Mouse (Mus musculus) gastrocnemius, adult 2 months (tissue): ENCODE measurements around the gene Zic2. TPM values are rescaled to one million over a fixed set of nuclear protein-coding genes. Genes with fewer than 3 reads are reported as not detected.
"Not testable (repeated sequence)": the region's sequence is repeated elsewhere in the genome, so short reads cannot be mapped to it uniquely, and the experiment has no call there.

Experiments used
- DNase-seq: peaks from one replicate; pipeline ENCODE4 v3.0.0; 2022
- H3K27ac ChIP-seq: fragments of 200-600 bp; 2 replicates; pipeline ENCODE4 v1.8.1; 2022; ENCODE audit warnings: mild to moderate bottlenecking
- H3K4me3 ChIP-seq: fragments of 200-600 bp; 2 replicates; pipeline ENCODE4 v1.8.1; 2022; ENCODE audit warnings: mild to moderate bottlenecking, moderate library complexity
- CTCF ChIP-seq: fragments of 200-600 bp; IDR thresholded peaks from 2 replicates; pipeline ENCODE4 v1.8.1; 2022; ENCODE audit warnings: antibody characterized with exemption, mild to moderate bottlenecking, moderate library complexity
- intact Hi-C: fragments of 180-260 bp; cut with DNase I; formaldehyde crosslinking; loops from one replicate; pipeline ENCODE4 v1.15.1; 2025
- total RNA-seq, 2 experiments: library from RNA; stranded (reverse); gene quantifications; 2 replicates each; pipeline ENCODE4 v1.2.3; 2021

Gene Zic2
- total RNA-seq, 2 experiments from 2014 or later: not detected

GRCm38 (mm10) chr14:122453388-122453995 is 21.7 kb upstream of the Zic2 start:
- no peak for DNase-seq
- TF ChIP-seq CTCF: no peak
- Histone ChIP-seq H3K4me3 (peak overlapping the region; percentile 39), H3K27ac (no peak overlapping the region)
- intact Hi-C loops: no loop called here

- Histone ChIP-seq H3K27ac (no peak overlapping the region), H3K4me3 (peak overlapping the region; percentile 39; the same call in 1 of the 2 replicates)
- intact Hi-C loops: no loop called here
- no peak for DNase-seq
- TF ChIP-seq CTCF: no peak
These were observed 21.1 kb upstream of the Zic2 start for GRCm38 (mm10) chr14:122453996-122454738.

GRCm38 (mm10) chr14:122454901-122455561 is 20.2 kb upstream of the Zic2 start:
- intact Hi-C loops: no loop called here
- DNase-seq: no peak
- Histone ChIP-seq H3K4me3 (no peak overlapping the region), H3K27ac (no peak overlapping the region)
- no peak for TF ChIP-seq CTCF

- no peak overlapping the region for H3K27ac ChIP-seq
- no peak overlapping the region for H3K4me3 ChIP-seq
- intact Hi-C loops: no loop called here
- TF ChIP-seq CTCF: no peak
- DNase-seq: no peak
These were observed 19.7 kb upstream of the Zic2 start for GRCm38 (mm10) chr14:122455562-122455958.

GRCm38 (mm10) chr14:122459332-122459731 is 15.9 kb upstream of the Zic2 start:
- intact Hi-C loops, H3K4me3 ChIP-seq, H3K27ac ChIP-seq, DNase-seq: not testable (repeated sequence)

GRCm38 (mm10) chr14:122459776-122460175 is 15.5 kb upstream of the Zic2 start:
- no peak for DNase-seq
- Histone ChIP-seq H3K4me3 (no peak overlapping the region), H3K27ac (no peak overlapping the region)
- intact Hi-C loops: no loop called here
- TF ChIP-seq CTCF: no peak

GRCm38 (mm10) chr14:122460226-122460625 is 15.0 kb upstream of the Zic2 start:
- H3K4me3 ChIP-seq: no peak overlapping the region
- TF ChIP-seq CTCF: no peak
- no peak overlapping the region for H3K27ac ChIP-seq
- intact Hi-C loops: no loop called here
- DNase-seq: no peak

GRCm38 (mm10) chr14:122461500-122461899 is 13.7 kb upstream of the Zic2 start:
- intact Hi-C loops: no loop called here
- Histone ChIP-seq H3K4me3 (no peak overlapping the region), H3K27ac (no peak overlapping the region)
- no peak for TF ChIP-seq CTCF
- DNase-seq: no peak

- no peak for DNase-seq
- H3K4me3 ChIP-seq: no peak overlapping the region
- TF ChIP-seq CTCF: no peak
- no peak overlapping the region for H3K27ac ChIP-seq
- intact Hi-C loops: no loop called here
These were observed 13.3 kb upstream of the Zic2 start for GRCm38 (mm10) chr14:122461966-122462365.

- no peak for TF ChIP-seq CTCF
- no peak overlapping the region for H3K27ac ChIP-seq
- H3K4me3 ChIP-seq: no peak overlapping the region
- intact Hi-C loops: no loop called here
- DNase-seq: no peak
These were observed 12.6 kb upstream of the Zic2 start for GRCm38 (mm10) chr14:122462689-122463079.

GRCm38 (mm10) chr14:122463080-122463691 is 12.0 kb upstream of the Zic2 start:
- intact Hi-C loops: no loop called here
- DNase-seq: no peak
- no peak for TF ChIP-seq CTCF
- Histone ChIP-seq H3K27ac (no peak overlapping the region), H3K4me3 (peak overlapping the region; percentile 74)

GRCm38 (mm10) chr14:122463734-122464341 is 11.4 kb upstream of the Zic2 start:
- peak; percentile 72 for DNase-seq
- H3K4me3 ChIP-seq: peak overlapping the region; percentile 74
- H3K27ac ChIP-seq, intact Hi-C loops: not testable (repeated sequence)

- Histone ChIP-seq H3K4me3 (peak overlapping the region; percentile 74), H3K27ac (no peak overlapping the region)
- intact Hi-C loops: no loop called here
- DNase-seq: no peak
- no peak for TF ChIP-seq CTCF
These were observed 10.9 kb upstream of the Zic2 start for GRCm38 (mm10) chr14:122464351-122464762.
